Mouse (Mus musculus): ENCODE data around the gene Pex7. TPM values are rescaled to one million over a fixed set of nuclear protein-coding genes. Genes with fewer than 3 reads are reported as not detected.
"Not testable (repeated sequence)": the region's sequence is repeated elsewhere in the genome, so short reads cannot be mapped to it uniquely, and the experiment has no call there.

Gene Pex7
- total RNA-seq, 2 experiments from 2014 or later, result 19.4 to 20.7 TPM

DNA sequence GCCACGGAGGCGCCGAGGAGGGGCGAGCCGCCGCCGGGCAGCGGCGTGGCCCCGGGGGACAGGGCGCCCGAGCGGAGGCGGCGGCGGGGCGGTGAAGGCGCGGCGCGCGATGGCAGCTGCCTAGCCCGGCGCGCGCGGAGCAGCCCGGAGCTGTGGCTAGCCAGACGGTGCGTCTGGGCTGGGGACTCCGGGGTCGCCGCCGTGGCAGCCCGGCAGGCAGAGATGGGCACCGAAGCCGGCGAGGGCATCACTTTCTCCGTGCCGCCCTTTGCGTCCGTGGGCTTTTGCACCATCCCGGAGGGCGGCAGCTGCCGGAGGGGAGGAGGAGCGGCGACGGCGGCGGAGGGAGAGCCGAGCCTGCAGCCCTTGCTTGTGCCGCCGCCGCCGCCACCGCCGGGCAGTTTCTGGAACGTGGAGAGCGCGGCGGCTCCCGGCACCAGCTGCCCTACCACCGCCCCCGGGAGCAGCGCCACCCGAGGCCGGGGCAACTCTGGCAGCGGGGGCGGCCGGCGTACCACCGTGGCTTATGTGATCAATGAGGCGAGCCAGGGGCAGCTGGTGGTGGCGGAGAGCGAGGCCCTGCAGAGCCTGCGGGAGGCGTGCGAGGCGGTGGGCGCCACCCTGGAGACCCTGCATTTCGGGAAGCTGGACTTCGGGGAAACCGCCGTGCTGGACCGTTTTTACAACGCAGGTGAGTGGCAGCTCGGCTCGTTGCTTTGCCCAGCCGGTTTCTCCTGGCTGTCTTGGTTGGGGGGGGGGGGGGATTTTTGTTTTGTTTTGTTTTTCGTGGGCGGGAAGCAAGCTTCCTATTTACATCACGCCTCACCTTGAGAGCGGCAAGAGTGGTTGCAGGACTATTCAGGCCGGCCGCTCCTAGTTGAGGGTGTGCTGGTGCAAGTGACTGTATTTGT, 27.1 kb upstream of the Pex7 start, which contains the start of gene Map3k5:
Map3k5 (plus strand) TSS at position 89 of the 911 bp plus-strand sequence.
- intact Hi-C loops (cut with DNase I), result loop anchor here (5.0 kb wide), 1 partner anchor 138 kb away; no protein-coding TSS in a partner anchor
- DNase-seq, result peak; percentile 56

DNA sequence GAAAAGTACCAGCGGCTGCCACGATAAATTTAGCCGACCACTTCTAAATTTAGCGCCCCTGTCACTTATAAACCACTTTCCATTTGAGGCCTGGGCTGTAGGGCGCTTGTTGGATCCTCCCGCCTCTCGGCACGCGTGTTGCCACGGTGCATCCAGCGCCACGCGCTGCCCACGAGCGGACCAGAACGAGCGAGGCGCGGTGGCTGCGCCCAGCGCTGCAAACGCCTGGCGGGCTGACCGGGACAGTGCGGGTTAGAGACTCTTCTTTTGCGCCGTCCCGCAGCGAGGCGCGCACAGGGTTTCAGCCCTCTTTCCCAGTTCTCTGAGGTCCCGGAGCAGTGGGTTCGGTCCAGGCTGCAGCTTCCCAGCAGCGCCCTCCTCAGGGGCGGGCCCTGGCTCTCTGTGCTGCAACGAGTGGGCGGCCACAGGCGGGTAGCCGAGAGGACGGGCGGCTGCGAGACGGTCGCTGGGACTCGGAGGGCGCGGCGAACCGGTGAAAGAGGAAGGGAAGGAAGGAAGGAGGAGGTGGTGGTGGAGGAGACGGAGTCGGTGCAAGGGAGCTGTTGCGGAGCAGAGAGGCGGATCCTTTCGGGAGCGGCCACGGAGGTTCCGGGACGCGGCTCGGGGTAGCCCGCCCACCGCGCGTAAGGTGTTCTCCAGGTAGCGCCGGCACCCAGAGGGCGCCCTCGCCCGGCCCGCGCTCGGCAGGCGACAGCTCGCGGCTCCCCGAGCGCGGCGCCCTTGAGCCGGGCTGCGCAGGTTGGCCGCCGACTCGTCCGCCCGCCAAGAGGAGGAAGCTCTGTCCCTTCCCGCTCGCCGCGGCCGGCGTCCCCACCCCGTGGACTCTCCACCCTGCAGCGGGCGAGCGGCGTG, 26.3 kb upstream of the Pex7 start:
- intact Hi-C loops (cut with DNase I), result loop anchor here (5.0 kb wide), 1 partner anchor 139 kb away; no protein-coding TSS in a partner anchor

DNA sequence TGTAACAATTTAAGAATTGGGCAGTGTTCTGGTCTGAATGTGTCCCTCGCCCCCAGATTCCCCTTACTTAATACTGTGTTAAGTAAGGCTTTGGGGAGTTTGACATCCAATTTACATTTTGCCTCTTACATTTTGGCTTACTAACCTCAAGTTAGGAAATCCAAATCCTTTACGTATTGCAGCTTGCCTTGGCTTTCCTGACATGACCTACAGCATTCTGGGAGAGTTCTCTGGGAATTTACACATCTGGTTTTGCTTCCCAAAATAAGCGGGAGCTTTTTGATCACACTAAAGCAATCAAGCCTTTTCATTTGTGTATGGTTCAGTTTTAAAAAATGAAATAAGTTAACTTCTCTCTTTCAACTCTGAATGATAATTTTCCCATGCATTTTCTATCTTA, 25.5 kb upstream of the Pex7 start:
- intact Hi-C loops (cut with DNase I), result loop anchor here (5.0 kb wide), 1 partner anchor 139 kb away; no protein-coding TSS in a partner anchor

More for the DNA sequence above, 26.3 kb upstream of the Pex7 start:
- peak; percentile 62 for DNase-seq

DNA sequence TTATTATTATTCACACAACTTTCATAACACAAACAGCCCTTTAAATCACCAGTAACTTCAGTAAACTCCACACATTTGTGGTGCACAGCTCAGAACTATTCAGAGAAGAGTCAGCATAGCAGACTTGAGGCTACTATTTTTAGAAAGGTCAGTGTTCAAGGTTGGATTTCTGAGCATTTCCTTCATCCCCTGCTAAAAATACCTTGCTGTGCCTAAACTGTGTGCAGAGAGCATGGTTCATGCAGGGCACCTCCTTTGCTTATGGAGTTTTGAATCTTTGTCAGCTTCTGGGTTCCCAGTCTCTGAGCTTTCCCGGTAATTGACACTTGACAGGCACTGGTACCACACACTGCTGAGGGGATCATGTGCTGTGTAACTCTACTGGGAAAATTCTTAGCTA, 20.7 kb upstream of the Pex7 start:
- intact Hi-C loops (cut with DNase I), result no loop called here
- no peak for DNase-seq

More for the DNA sequence above, 25.5 kb upstream of the Pex7 start:
- DNase-seq, result no peak

DNA sequence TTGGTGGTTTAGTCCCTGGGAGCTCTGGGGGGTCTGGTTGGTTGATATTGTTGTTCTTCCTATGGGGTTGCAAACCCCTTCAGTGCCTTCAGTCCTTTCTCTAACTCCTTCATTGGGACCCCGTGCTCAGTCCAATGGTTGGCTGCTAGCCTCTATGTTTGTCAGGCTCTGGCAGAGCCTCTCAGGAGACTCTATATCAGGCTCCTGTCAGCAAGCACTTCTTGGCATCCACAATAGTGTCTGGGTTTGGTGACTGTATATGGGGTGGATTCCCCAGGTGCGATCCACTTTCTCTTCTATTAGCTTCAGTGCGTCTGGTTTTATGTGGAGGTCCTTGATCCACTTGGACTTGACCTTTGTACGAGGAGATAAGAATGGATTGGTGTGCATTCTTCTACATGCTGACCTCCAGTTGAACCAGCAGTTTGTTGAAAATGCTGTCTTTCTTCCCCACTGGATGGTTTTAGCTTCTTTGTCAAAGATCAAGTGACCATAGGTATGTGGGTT, 19.0 kb upstream of the Pex7 start:
- intact Hi-C loops (cut with DNase I), result not testable (repeated sequence)

DNA sequence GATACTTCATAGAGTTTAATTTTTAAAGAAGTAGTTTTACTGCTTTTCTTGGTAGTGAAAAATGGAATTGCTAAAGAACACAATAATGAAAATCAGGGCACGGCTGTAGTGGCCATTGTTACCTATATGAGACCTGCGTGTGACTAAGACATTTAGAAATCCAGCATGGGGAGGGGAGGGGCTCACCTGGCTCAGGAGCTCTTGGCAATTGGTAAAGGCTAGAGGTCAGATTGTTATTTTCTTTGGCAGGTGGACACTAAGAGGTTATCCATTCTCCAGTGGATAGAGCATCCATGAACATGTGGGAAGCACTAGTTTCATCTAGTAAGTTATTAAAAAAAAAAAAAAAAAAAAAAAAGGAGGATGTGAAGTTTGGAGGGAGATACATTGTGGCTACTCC, 16.8 kb upstream of the Pex7 start:
- no peak for DNase-seq
- intact Hi-C loops (cut with DNase I), result no loop called here

More for the DNA sequence above, 19.0 kb upstream of the Pex7 start:
- DNase-seq, result not testable (repeated sequence)

DNA sequence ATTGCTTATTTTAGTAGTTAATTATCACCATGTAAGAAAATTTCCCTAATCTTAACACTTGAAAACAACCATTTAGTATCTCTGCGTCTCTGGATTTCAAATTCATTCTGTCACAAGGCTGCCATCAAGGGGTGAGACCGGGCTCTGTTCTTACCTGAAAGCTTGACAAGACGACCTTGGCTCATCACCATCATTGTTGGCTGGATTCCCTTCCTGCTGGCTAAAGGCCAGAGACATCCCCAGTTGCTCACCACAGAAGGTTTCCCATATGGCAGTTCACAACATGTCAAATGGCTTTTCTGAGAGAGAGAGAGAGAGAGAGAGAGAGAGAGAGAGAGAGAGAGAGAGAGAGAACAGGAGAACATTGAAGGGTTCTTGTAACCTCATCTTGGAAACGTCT, 14.9 kb upstream of the Pex7 start:
- intact Hi-C loops (cut with DNase I), result no loop called here

DNA sequence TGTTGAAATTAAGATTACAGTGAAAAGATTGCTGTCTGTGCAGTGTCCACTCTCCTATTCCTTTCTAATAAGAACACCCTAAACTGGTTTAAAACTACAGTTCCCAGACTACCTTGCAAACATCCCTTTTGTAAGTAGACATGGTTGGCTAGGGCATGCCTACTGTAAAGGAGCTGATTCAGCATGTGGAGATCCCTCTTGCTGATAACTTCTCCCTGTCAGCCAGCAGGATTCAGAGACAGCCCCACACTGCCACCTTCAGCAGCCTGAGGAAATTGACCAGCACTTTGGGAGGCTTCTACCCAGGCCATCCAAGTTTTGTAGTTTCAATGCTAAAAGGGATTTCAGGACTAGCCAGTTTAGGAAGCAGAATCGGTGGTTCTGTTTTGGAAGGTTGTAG, 7.8 kb upstream of the Pex7 start:
- peak; percentile 52 for DNase-seq
- intact Hi-C loops (cut with DNase I), result no loop called here

More for the DNA sequence above, 14.9 kb upstream of the Pex7 start:
- peak; percentile 92 for DNase-seq

DNA sequence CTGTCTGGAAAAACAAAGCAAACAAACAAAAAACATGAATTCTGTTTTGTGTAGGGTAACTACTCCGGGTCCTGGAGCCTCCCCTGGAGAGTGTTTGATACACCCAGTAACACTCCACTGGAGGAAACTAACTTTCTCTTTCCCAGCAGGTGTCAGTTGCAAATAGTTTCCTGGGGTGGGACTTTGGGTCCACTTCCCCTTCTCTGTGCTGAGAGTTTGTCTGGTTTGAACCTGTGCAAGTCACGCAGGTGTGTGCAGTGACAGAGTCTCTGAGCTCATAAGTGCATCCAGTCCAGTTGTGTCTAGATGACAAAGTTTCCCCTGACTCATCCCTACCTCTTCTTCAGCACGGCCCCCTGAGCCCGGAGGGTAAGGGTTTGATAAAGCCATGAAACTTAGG, 6.3 kb upstream of the Pex7 start:
- intact Hi-C loops (cut with DNase I), result loop anchor here (2.0 kb wide), 1 partner anchor 211 kb away; no protein-coding TSS in a partner anchor
- DNase-seq, result no peak

DNA sequence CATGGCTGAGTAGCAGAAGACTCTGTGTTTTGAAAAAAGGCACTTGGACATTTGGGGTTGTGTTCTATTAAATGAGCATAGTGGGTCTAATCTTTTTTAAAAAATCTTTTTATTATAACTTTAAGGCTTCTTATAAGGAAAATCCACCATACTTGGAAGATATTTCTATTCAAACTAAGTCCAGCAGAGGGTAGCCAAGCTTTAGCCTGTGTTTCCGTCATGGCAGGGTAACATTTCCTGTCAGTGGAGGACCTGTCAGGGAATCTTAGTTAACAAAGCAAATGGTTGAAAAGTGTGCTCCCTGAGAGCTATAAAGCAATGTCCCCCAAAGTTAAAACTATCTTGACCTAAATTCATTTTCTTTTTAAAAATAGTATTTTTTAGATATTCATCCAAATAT, 4.1 kb upstream of the Pex7 start:
- intact Hi-C loops (cut with DNase I), result no loop called here
- DNase-seq, result no peak

DNA sequence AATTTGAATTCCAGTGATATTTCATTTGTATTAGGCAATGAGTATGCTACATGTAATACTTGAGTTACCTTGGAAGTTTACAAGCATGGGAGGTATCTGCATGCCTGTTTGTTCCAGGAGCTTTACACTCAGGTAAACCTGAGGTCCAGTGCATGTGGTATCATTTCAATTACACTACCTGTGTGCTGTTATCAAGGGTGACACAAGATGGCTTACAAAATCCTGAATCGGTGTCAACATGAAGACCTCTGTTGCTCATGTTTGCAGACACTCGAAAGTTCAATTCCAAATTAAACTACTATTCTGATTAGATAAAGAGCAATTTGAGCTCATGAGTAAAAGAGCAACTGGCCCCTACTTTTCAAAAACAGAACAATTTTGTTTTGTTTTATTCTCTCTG, 3.0 kb upstream of the Pex7 start:
- DNase-seq, result no peak
- intact Hi-C loops (cut with DNase I), result no loop called here

DNA sequence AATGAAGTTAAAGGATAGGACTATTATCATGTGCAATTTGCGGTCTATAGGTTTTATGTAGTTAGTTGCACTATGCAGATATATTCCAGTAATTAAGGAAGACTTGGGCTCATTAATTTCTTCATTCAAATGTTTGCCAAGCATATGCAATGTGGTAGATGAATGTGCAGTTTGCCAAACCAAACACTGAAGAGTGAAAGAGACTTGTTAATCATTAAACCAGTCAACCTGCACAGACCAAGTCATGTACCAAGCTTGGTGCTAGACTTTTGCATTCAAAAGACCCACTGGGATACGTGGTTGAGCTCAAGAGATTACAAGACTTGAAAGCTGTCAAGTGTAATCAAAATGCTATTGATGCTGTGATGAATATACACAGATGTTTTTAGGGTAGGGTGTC, 587 bp upstream of the Pex7 start:
- intact Hi-C loops (cut with DNase I), result no loop called here
- DNase-seq, result no peak

DNA sequence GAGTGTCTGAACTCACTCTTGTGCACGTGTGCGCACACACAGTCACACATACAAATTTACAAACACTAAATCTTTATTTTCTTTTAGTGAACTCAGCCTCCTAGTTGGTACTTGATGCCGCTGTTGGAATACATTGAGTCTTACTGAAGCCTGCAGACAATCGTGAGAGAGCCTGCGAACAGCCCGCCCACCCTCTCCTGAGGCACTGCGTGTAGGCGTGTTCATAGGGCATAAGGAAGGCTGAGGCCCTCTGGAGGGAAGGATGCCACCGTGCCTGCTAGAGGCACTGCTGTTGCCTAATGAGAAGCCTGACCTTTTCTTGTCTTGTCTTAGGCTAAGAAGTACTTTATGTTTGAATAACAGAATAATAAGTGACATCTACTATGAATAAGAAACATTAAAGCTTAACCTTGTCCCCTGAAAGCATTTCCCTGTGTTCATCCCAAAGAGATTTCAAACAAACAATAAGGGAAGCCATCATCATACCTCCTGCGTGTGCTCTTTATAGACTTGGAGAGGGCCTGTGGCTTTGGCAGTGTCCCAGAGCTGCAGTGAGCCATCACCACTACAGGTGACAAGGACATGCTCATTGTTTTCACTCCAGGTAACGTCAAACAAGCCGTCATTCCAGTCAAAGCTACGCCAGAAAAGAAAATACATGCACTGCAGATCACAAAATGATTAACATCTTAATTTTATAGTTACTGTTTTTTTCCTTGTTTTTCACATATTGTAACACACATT, 3.2 kb downstream of the Pex7 start:
- DNase-seq, result no peak
- intact Hi-C loops (cut with DNase I), result no loop called here

DNA sequence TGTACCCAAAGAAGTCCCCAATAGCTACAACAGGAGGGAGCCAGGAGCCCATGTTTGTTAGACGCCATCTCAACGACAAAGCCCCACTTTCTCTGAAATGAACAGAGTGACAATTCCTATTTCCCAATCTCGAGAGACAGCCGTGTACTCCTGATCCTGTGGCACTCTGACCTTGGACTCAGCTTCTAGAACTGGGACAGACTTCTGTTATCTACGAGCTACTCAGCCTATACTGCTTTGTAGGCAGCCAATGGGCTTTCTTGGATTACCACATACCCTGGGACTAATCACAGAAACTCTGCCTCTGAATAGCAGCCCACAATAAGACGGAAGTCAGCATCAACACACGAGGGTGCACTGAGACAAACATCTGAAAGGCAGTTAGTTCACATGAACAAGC, 5.5 kb downstream of the Pex7 start:
- DNase-seq, result no peak
- intact Hi-C loops (cut with DNase I), result no loop called here

DNA sequence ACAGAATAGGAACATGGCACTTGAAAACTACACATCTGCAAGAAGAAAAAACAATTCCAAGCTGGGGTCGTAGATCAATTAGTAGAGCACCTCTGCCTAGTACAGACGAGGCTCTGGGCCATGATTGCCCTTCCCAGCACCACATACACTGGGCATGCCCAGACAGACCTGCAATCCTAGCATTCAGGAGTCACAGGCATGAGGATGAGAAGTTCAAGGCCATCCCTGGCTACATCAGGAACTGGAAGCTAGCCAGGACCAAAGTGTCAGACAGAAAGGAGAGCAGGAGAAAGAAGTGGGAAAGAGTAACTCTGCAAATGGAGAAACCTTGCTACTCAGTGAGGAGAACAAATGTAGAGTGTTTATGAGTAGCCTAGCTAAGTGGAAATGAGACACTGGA, 7.3 kb downstream of the Pex7 start:
- no peak for DNase-seq
- intact Hi-C loops (cut with DNase I), result no loop called here

DNA sequence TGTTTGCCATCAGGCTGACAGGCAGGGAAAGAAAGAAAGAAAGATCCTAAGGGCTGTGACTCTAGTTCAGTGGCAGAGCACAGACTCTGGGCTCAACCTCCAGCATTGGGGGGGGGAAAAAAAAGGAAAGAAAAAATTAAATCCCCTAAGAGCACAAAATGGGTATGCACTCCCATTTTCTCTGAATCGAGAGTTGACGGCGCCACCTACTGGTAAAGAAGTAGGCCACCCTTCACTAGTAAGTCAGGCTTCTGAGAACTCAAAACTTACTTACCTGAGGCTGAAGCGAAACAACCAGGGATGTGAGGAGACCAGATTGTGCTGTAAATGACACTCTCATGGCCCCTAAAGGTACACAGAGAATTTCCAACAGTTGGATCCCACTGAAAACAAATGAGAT, 13.5 kb downstream of the Pex7 start:
- intact Hi-C loops (cut with DNase I), result loop anchor here (10.0 kb wide), 2 partner anchors 179 to 399 kb away; partner anchors contain the start of gene Il20ra
- peak; percentile 45 for DNase-seq

DNA sequence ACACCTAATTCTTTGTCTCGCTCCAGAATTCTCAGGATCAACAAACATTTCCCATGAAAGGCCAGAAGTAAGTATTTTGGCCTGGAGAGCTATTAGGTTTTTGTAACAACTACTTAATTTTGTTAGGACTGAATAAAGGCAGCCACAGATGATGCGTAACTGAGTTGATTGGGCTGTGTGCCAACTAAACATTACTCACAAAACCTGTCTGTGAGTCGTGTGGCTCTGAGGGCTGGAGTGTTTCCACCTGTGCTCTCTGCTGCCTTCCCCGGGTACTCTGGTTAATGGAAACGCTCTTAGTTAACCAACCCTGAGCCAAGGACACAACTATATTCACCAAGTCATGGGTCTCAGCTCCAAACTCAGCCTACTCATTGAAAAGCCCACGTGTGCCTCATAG, 14.3 kb downstream of the Pex7 start:
- intact Hi-C loops (cut with DNase I), result loop anchor here (10.0 kb wide), 2 partner anchors 178 to 398 kb away; partner anchors contain the start of gene Il20ra
- no peak for DNase-seq

DNA sequence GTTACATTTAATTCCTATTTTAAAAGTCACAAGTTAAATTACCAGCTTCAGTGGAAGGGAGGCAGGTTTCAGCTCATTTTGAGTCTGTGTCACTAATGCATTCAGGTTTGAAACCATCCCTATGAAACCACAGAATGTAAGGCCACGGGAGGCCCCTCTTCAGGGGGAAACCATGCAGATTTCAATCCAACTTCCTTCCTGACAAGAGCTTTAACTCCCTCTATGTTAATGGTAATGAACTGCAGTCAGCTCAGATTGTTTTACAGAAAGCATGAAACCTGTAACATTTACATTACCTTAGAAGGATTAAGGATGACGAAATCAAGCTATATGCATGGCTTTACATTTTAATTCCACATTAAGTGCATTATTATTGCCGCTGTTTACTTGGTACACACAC, 15.8 kb downstream of the Pex7 start:
- intact Hi-C loops (cut with DNase I), result loop anchor here (10.0 kb wide), 2 partner anchors 177 to 397 kb away; partner anchors contain the start of gene Il20ra
- DNase-seq, result no peak

DNA sequence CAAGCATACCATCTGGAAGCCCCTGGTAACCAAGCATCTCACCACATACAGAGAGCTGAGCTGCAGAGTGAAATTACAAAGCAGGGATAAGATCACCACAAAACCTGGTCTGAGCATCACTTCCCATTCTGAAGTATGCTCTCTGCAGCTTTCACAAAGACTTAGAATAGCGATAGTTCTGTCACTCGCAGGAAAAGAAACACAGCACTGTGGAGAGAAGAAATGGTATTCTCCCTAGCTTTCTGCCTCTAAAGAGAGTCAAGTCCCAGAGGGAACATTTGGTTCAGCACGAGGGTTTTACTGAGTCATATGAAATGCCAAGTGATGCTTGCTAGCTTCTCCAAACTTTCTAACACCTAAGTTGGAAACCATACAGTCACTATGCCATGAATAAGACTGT, 17.6 kb downstream of the Pex7 start:
- intact Hi-C loops (cut with DNase I), result loop anchor here (10.0 kb wide), 2 partner anchors 175 to 395 kb away; partner anchors contain the start of gene Il20ra
- DNase-seq, result no peak

DNA sequence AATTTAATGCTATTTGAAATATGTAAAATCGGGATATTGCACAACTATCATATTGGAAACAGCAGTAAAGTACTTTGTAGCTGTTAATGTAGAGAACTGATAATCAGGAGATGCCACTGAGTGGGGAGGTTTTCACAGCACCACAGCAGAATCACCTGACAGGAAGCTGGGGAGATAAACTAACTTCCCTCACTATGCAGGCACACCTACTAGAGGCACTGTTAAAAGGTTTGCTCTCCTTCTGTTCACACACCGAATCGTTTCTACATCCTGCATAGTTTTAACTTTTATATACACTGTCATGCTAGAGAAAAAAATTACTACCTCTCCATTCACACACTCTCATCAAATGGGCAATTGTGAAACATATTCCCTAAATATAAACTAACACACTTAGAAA, 21.2 kb downstream of the Pex7 start:
- no peak for DNase-seq
- intact Hi-C loops (cut with DNase I), result no loop called here

All from left cerebral cortex, postnatal 4 days (tissue).